Mouse (Mus musculus) R1 (cell line): ENCODE data around the gene Med12l.
"Not testable (repeated sequence)": the region's sequence is repeated elsewhere in the genome, so short reads cannot be mapped to it uniquely, and the experiment has no call there.

Experiments
- DNase-seq: peaks from one replicate; pipeline ENCODE4 v3.0.0-alpha.2; 2018; ENCODE audit warnings: low read depth, low spot score

Med12l gene

GRCm38 (mm10) chr3:59139651-59140051 lies 134.0 kb downstream of the Med12l start:
- no peak for DNase-seq

DNA sequence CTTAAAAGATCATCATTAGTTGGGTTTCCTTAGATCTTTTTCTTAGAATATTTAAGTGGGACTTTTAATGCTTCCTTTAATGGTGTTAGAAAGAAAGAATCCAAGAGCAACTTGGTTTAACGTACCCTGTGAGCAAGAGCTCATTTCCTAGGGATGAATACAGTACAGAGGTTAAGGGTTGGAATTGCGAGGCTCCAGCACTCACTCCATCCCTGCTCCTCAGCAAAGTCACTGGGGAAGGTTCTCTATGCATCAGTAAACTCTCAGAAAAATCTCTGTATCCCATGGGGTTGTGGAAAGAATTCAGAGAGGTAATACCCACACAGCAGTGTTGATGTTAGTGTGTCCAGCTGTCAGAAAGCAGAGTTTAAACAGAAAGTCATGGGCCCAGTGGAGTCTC lies 134.5 kb downstream of the Med12l start:
- no peak for DNase-seq

DNA sequence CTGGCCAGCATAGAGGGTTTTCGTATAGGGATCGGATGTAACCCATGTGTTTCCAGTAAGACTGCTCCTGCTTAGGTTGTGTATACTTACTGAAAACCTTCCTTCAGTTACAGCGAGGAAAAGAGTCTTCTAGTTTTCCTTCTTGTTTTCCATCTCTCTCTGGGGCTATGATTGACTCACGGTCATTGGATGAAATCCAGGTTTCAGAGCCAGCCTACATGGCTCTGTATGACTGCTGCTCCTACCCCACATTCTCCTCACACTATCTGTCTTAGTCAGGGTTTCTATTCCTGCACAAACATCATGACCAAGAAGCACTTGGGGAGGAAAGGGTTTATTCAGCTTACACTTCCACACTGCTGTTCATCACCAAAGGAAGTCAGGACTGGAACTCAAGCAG lies 135.3 kb downstream of the Med12l start:
- not testable (repeated sequence) for DNase-seq

DNA sequence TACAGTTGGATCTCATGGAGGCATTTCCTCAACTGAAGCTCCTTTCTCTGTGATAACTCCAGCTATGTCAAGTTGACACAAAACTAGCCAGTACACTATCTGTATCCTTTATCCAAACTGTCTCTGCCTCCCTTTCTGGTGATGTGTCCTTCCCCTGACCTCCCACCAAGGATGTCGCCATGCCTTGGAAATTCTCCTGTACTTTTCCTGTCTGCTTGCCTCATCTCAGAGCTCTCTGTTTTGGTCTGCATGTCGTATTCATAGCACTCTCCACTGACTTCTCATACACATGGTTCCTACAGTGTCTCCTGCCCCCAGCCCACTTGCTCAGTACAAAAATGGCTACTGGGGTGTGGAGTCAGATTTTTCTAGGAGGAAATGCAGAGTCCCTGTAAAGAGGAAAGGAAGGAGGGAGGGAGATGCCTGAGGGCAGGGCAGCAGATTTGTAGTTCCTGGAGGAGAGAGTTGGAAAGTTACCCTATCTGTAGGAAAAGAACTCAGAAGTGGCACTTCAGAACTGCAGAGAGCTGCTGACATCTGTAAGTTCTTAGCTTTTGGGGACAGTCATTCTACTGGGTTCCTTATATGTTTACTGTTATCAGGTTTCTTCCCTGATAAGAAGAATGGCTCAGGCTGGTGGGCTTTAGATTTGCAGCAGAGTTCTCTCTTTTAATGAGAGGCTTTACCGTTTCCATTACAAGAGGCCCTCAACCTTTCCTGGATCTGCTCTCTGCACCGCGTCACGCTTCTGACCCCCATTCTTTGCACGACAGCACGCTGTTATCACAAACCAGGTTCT lies 136.1 kb downstream of the Med12l start:
- DNase-seq: no peak

DNA sequence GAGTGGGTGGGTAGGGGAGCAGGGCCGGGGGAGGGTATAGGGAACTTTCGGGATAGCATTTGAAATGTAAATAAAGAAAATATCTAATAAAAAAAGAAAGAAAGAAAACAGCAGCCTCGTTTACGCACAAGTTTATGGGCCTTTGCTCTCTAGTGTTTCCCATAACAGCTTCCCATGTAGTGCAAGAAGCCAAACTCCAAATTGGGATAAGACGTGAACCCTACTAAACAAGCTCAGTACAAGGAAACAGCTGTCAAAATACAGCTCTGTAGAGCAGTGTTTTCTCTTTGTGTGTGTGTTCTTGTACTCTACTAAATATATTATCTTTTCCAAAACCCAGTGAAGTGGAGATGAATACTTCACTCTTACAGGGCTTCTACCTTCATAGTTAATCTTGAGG lies 139.6 kb downstream of the Med12l start:
- no peak for DNase-seq

DNA sequence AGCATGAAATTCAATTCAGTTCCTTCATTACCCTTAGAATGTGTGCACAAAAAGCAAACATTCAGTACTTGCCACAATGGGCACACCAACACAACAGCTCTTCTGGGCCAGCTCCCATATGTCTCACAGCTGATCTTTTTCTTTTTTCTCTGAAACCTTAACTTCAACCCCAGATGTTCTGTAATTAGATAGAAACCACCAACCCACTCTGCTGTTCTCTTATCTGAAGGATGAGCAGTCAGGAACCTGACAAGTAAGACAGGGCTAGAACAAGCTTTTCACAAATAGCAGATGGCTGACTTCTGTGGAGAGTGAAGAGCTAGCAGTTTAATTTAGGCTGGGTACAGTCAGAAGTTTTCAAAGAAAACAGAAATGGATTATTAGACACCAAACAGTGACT lies 144.0 kb downstream of the Med12l start:
- no peak for DNase-seq

- DNase-seq: no peak
Measured at GRCm38 (mm10) chr3:59150624-59151023, 145.0 kb downstream of the Med12l start.

GRCm38 (mm10) chr3:59153424-59153823 lies 147.8 kb downstream of the Med12l start, which contains the start of gene P2ry14:
Gene P2ry14 (minus strand): TSS chr3:59153618.
- DNase-seq: no peak

DNA sequence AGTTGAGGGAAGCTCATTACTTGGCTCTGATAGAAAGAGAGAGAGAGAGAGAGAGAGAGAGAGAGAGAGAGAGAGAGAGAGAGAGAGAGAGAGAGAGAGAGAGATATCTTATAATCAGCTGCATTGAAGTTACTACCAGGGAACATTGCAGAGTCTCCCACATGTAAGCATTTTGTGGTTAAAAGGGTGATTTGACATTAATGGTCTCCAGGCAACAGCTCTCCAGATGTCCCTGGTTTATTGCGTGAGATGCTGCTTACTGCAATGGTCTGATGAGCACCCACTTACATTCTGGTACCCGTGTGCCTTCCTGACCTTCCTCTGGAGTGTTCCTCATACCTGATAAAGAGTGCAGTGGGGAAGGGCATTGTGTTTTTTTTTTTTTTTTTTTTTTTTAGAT lies 149.3 kb downstream of the Med12l start:
- no peak for DNase-seq

DNA sequence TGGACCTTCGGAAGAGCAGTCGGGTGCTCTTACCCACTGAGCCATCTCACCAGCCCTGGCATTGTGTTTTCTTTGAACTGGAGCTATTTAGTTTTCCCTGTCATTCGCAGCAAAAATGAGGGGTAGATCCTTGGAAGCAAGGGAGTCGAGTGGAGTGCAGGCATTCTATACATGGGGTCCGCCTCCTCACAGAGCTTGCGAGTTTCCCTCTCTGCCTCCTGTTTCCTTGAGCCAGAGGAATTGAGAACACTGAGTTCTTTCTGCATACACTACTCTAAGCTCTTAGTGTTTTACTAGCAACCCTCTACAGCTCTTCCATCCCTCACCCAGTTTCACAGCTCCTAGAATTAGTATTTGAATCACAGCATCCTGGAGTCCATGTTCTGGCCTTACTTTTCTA lies 149.8 kb downstream of the Med12l start:
- DNase-seq: no peak

GRCm38 (mm10) chr3:59157048-59157447 lies 151.4 kb downstream of the Med12l start:
- DNase-seq: no peak

GRCm38 (mm10) chr3:59160465-59160864 lies 154.8 kb downstream of the Med12l start:
- DNase-seq: no peak

DNA sequence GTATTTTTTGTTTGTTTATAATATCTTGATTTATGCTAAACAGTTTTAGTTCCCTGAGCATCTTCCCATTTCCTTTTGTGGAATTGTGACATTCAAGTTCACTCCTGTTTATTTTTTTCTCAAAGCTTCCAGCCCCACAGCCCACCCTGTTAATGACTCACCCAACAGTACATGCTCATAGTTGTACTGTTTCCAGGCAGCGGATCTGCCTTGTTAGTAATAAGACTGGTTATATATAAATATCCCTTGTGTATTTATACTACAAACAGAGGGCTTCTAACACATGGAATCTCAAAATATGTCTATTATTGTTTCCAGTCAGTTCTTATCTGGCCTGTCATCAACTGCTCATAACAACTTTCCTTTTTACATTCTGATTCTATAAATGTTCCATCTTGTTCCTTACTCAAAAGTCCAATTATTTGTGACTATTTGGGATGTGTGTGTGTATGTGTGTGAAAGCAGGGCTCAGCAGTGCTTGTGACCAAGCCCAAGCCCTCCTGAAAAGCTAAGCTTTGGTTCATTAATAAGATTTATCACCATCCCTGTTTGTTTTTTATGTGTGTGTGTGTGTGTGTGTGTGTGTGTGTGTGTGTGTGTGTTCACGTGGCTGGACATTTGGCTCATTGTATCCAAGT lies 161.9 kb downstream of the Med12l start:
- DNase-seq: no peak

GRCm38 (mm10) chr3:59168476-59168875 lies 162.9 kb downstream of the Med12l start:
- no peak for DNase-seq

DNA sequence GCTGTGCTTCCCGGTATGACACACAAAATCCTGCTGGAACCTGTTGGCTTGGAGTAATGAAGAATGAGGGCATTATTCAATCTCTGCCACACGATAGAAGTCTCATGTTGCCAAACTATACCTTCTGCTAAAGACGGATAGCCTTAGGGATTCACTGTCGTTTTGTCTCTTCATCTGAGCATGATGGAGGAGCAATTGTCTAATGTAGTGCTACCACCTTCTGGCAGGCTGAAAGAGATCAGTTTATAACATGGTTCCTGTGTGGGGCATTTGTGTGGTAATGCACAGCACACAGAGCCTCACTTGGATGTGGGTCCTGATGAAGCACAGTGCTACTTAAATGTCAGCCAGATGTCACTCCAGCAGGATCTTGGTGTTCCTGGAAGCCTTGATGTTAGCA lies 163.6 kb downstream of the Med12l start:
- DNase-seq: no peak

- DNase-seq: peak; percentile 18
Measured at GRCm38 (mm10) chr3:59169921-59170627, 164.4 kb downstream of the Med12l start.

DNA sequence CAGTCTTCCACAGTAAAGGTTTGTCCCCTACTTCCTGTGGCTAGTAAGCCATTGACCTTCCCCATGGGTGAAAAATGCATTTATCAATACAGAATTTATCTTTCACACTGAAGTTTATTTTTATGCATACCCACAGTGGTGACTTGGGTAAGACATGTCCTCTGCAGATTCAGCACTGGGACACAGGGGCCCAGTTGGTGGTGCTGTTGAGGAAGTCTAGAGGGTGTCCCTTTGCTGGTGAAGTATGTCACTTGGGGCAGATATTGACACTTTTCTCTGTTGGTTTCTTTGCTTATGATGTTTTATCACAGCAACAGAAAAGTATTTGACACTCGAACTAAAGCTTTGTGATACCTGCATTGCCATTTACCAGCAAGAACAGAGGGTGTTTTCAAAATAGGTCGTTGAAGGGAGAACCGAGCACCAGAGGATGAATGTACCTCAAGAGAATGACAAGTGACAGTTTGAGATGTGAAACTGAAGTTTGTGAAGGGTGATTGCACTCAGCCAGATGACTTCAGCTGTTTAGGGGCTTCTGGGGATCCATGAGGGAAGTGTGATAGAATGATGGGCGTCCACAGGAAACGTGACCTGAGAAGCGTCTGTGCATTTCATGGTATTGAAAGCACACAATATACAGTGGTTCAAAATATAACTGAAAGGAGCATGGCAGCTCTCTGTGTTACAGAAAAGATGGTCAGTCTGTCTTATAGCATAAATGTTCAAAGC lies 169.0 kb downstream of the Med12l start:
- no peak for DNase-seq

GRCm38 (mm10) chr3:59175234-59175633 lies 169.6 kb downstream of the Med12l start:
- peak; percentile 26 for DNase-seq

GRCm38 (mm10) chr3:59176871-59177270 lies 171.2 kb downstream of the Med12l start:
- no peak for DNase-seq

DNA sequence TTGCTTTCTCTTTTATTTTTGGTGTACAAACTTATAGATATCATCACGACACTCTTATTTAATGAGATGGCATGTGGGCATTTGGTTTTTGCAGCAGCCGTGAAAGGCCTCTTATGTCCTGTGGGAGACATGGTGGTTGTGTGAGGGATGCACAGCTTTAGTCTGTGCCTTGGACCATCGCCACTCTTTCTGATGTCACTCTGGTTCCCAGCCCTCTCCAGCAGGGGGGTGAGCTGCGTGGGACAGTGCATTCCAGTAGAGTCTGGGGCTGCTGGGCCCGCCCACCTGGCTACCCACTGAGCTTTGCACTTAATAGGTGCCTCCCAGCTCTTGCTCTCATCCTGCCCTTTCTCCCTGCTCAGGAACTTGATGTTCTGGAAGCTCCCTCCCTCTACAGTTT lies 175.5 kb downstream of the Med12l start:
- peak; percentile 30 for DNase-seq

DNA sequence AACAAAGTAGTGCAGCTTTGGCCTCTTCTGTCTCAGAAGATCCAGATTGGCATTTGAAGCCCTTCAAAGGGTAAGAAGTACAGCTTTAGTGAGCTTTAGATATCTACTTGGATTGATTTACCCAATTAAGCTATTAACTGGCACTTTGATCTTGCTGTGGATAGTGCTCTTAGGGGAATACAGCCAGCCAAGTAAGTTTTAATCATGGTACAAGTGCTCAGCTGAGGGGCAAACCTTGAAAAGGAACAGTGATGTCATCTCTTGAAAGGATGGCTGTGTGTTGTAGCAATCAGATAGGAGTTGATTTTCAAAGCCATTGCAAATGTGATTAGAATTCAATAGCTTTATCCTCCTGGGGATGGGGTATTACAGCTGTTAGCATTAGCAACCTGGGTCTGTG lies 176.5 kb downstream of the Med12l start:
- DNase-seq: no peak

GRCm38 (mm10) chr3:59185662-59186061 lies 180.0 kb downstream of the Med12l start:
- no peak for DNase-seq
